Mouse (Mus musculus) midbrain, embryonic 12.5 days (tissue): ENCODE results near the gene Barhl2. TPM values are rescaled to one million over a fixed set of nuclear protein-coding genes. Genes with fewer than 3 reads are reported as not detected.

Experiments
- ATAC-seq: fragments of 200-750 bp; cut with Nextera tagmentation; 2 replicates; pipeline ENCODE4 v1.8.0; 2017; ENCODE audit warnings: low read depth, moderate TSS enrichment, moderate library complexity; ENCODE audit not compliant: low FRiP score
- H3K27ac ChIP-seq: fragments of 300-500 bp; sonication (generic); replicated peaks from 2 replicates; pipeline ENCODE4 v1.5.1; 2016; ENCODE audit warnings: mild to moderate bottlenecking
- H3K27me3 ChIP-seq: fragments of 300-500 bp; sonication (generic); 2 replicates; pipeline ENCODE4 v1.6.1; 2016; ENCODE audit warnings: mild to moderate bottlenecking
- H3K36me3 ChIP-seq: fragments of 300-500 bp; sonication (generic); 2 replicates; pipeline ENCODE4 v1.6.1; 2016
- H3K4me1 ChIP-seq: fragments of 300-500 bp; sonication (generic); 2 replicates; pipeline ENCODE4 v1.6.1; 2016
- H3K4me2 ChIP-seq: fragments of 300-500 bp; sonication (generic); replicated peaks from 2 replicates; pipeline ENCODE4 v1.6.1; 2016; ENCODE audit warnings: mild to moderate bottlenecking, moderate library complexity
- H3K4me3 ChIP-seq: fragments of 300-500 bp; sonication (generic); 2 replicates; pipeline ENCODE4 v1.5.1; 2016; ENCODE audit warnings: mild to moderate bottlenecking
- H3K9ac ChIP-seq: fragments of 300-500 bp; sonication (generic); replicated peaks from 2 replicates; pipeline ENCODE4 v1.6.1; 2016; ENCODE audit warnings: mild to moderate bottlenecking, moderate library complexity
- H3K9me3 ChIP-seq: fragments of 300-500 bp; sonication (generic); 2 replicates; pipeline ENCODE4 v1.6.1; 2016; ENCODE audit warnings: mild to moderate bottlenecking
- WGBS: fragments of 180-500 bp; shearing (Covaris S2); methylation state at CpG from one replicate; pipeline ENCODE4 v1.1.7; 2016; 5-methylcytosine and 5-hydroxymethylcytosine counted together
- polyA plus RNA-seq: library from polyadenylated mRNA; unstranded; fragments of >200 nt; fragmentation: Nextera tagmentation; extraction: Ambion mirVana; gene quantifications from 2 replicates; pipeline ENCODE4 v1.2.1, GENCODE M21; 2016

Gene Barhl2
- polyA plus RNA-seq, 1 experiment from 2014 or later, result 8.4 TPM

- Histone ChIP-seq H3K9ac (no peak overlapping the region), H3K9me3 (no peaks in the 10 kb centered on the region), H3K4me2 (no peak overlapping the region), H3K27ac (no peak overlapping the region), H3K27me3 (peaks cover 5% of the 10 kb centered on the region; the same call in 1 of the 2 replicates), H3K4me3 (no peak overlapping the region), H3K36me3 (no peaks in the 10 kb centered on the region), H3K4me1 (0 out of 2 replicates have a peak, but pooled peaks cover 2% of the 10 kb centered on the region)
- ATAC-seq, result no peak
- 89% methylated on average over 7 of the region's 7 CpGs for WGBS
Measured at GRCm38 (mm10) chr5:106438916-106439315, 19.1 kb downstream of the Barhl2 start.

DNA sequence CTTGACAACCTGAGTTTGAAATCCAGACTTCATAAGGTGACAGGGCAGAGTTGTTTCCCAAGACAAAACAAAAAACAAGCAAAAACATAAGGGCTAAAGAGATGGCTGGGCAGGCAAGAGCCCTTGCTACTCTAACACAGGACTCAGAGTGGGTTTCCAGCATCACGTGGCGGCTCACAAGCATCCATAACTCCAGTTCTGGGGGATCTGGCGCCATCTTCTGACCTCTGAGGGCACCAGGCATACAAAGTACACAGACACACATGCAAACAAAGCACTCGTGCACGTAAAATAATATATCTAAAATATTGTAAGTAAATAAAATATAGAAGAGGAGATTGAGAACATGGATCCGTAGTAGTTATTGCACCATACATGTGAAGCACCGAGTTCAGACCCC is 31.9 kb downstream of the Barhl2 start:
- H3K36me3 ChIP-seq, result no peaks in the 10 kb centered on the region
- H3K27me3 ChIP-seq, result 0 out of 2 replicates have a peak, but pooled peaks cover under 1% of the 10 kb centered on the region
- WGBS, result 73% methylated on average over 7 of the region's 7 CpGs
- H3K4me3 ChIP-seq, result no peak overlapping the region
- H3K9ac ChIP-seq, result no peak overlapping the region
- no peak overlapping the region for H3K27ac ChIP-seq
- H3K9me3 ChIP-seq, result no peaks in the 10 kb centered on the region
- no peak overlapping the region for H3K4me2 ChIP-seq
- H3K4me1 ChIP-seq, result no peaks in the 10 kb centered on the region
- ATAC-seq, result no peak

DNA sequence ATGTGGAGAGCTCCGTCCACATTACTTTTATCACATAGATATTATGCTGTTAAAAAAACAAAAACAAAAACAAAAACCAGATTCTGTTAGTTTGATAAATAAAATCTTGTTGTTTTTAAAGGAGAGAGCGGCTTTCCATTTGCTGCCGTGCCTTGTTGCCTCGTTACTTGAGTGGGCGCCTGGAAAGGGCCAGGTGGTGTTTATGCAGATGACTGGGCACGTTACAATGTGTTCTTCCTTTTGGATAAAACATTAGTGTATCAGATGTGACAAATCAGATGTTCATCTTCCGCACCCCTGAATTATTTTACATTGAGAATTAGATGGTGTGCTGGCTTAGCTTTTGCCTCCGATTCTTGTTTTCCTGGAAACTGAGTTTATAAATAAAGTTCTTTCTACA is 37.1 kb downstream of the Barhl2 start:
- no peaks in the 10 kb centered on the region for H3K4me1 ChIP-seq
- 77% methylated on average over 8 of the region's 8 CpGs for WGBS
- H3K36me3 ChIP-seq, result no peaks in the 10 kb centered on the region
- no peak overlapping the region for H3K4me3 ChIP-seq
- H3K27me3 ChIP-seq, result no peaks in the 10 kb centered on the region
- no peak overlapping the region for H3K27ac ChIP-seq
- no peak overlapping the region for H3K4me2 ChIP-seq
- H3K9me3 ChIP-seq, result no peaks in the 10 kb centered on the region
- no peak for ATAC-seq
- H3K9ac ChIP-seq, result no peak overlapping the region

DNA sequence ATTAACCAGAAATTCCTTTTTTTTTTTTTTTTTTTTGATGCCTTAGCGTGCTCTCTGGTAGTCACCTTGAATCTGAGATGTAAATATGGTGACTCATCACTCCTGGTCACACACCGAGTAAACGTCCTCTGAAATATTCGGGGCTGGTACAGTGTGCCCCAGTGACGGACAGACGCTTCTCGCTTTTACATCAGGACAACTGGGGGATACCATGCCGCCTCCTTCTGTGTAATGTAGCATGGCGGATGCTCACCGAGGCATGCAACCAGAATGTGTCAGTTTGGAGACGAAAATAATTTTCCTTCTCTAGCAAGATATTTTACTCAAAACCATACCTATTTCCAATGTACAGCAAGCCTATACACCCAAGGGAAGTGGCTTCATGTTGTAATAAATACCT is 37.6 kb downstream of the Barhl2 start:
- ATAC-seq, result no peak
- WGBS, result 87% methylated on average over 11 of the region's 11 CpGs
- no peaks in the 10 kb centered on the region for H3K9me3 ChIP-seq

GRCm38 (mm10) chr5:106417210-106417609 is 40.8 kb downstream of the Barhl2 start:
- Histone ChIP-seq H3K27ac (no peak overlapping the region), H3K9ac (no peak overlapping the region), H3K4me2 (no peak overlapping the region), H3K27me3 (no peaks in the 10 kb centered on the region), H3K9me3 (no peaks in the 10 kb centered on the region), H3K4me3 (no peak overlapping the region), H3K4me1 (no peaks in the 10 kb centered on the region), H3K36me3 (no peaks in the 10 kb centered on the region)
- WGBS, result 29% methylated on average over 7 of the region's 7 CpGs
- no peak for ATAC-seq

More for the DNA sequence above, 37.6 kb downstream of the Barhl2 start:
- Histone ChIP-seq H3K27me3 (no peaks in the 10 kb centered on the region), H3K36me3 (no peaks in the 10 kb centered on the region), H3K27ac (no peak overlapping the region), H3K4me1 (no peaks in the 10 kb centered on the region), H3K4me3 (no peak overlapping the region), H3K4me2 (no peak overlapping the region), H3K9ac (no peak overlapping the region)

GRCm38 (mm10) chr5:106416550-106416949 is 41.4 kb downstream of the Barhl2 start:
- H3K9me3 ChIP-seq, result no peaks in the 10 kb centered on the region
- H3K36me3 ChIP-seq, result no peaks in the 10 kb centered on the region
- no peak overlapping the region for H3K4me2 ChIP-seq
- H3K9ac ChIP-seq, result no peak overlapping the region
- no peak for ATAC-seq
- no peak overlapping the region for H3K27ac ChIP-seq
- no peaks in the 10 kb centered on the region for H3K27me3 ChIP-seq
- 81% methylated on average over 6 of the region's 6 CpGs for WGBS
- H3K4me1 ChIP-seq, result no peaks in the 10 kb centered on the region
- no peak overlapping the region for H3K4me3 ChIP-seq

DNA sequence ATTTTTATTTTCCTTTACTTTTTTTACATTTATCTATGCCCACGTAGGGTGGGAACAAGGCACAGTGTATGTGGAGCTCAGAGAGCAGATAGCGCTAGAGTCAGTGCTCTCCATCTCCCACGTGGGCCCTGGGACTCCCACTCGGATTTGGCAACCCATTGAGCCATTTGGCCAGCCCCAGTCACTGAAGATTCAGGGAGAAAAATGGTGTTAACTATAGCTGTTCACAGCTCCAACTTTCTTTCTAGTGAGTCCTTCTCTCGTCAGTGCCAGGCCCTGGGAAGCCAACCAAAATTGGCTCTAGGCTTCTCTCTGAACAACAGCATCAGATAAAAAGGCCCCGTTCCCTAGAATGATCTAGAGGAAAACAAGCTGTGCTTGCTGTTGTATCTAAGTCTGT is 42.2 kb downstream of the Barhl2 start:
- Histone ChIP-seq H3K36me3 (no peaks in the 10 kb centered on the region), H3K27ac (no peak overlapping the region), H3K4me1 (no peaks in the 10 kb centered on the region), H3K9ac (no peak overlapping the region), H3K4me2 (no peak overlapping the region), H3K4me3 (no peak overlapping the region), H3K27me3 (no peaks in the 10 kb centered on the region), H3K9me3 (no peaks in the 10 kb centered on the region)
- no peak for ATAC-seq
- WGBS, result 85% methylated on average over 6 of the region's 6 CpGs

DNA sequence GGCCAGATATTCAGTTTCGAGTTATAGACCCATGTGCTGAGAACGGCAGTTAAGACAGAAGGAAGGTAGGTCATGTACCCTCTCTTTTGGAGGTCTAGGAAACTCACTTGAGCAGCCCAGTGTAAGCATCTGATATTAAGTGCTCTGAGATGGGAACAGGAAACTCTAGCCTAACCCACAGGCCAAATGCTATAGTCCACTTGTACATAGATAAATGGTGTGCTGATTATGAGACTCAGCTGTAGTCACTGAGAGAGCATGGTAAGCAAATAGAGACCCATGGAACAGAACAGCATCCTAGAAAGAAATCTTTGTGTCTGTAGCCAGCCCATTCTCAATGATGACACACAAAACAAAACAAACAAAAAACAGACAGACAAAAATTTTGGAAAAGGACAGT is 55.2 kb downstream of the Barhl2 start:
- Histone ChIP-seq H3K4me3 (no peak overlapping the region), H3K27ac (no peak overlapping the region), H3K9me3 (no peaks in the 10 kb centered on the region), H3K4me1 (no peaks in the 10 kb centered on the region), H3K27me3 (no peaks in the 10 kb centered on the region), H3K4me2 (no peak overlapping the region), H3K9ac (no peak overlapping the region), H3K36me3 (no peaks in the 10 kb centered on the region)
- no peak for ATAC-seq
- 85% methylated on average over 2 of the region's 2 CpGs for WGBS

Other genes with a start within 250 kb of the Barhl2 start
- not detected in 2 replicates for gene Gm17304, start 150.9 kb upstream of the Barhl2 start, polyA plus RNA-seq
- gene Zfp644, start 239.1 kb upstream of the Barhl2 start, polyA plus RNA-seq, result 82.0 and 85.8 TPM in 2 replicates